Mouse (Mus musculus) limb, embryonic 12.5 days (tissue): ENCODE data around the gene Ier3. TPM values are rescaled to one million over a fixed set of nuclear protein-coding genes. Genes with fewer than 3 reads are reported as not detected.

Source experiments
- ATAC-seq: fragments of 200-750 bp; cut with Nextera tagmentation; 2 replicates; pipeline ENCODE4 v1.8.0; 2017; ENCODE audit warnings: low read depth, moderate TSS enrichment; ENCODE audit not compliant: insufficient number of reproducible peaks, insufficient read depth, low FRiP score, low TSS enrichment
- H3K27ac ChIP-seq: fragments of 300-500 bp; sonication (generic); 2 replicates; pipeline ENCODE4 v1.5.1; 2016; ENCODE audit warnings: mild to moderate bottlenecking, moderate library complexity
- H3K27me3 ChIP-seq: fragments of 300-500 bp; sonication (generic); 2 replicates; pipeline ENCODE4 v1.6.1; 2016; ENCODE audit warnings: mild to moderate bottlenecking, moderate library complexity
- H3K36me3 ChIP-seq: fragments of 300-500 bp; sonication (generic); 2 replicates; pipeline ENCODE4 v1.6.1; 2016; ENCODE audit warnings: mild to moderate bottlenecking, moderate library complexity
- H3K4me1 ChIP-seq: fragments of 300-500 bp; sonication (generic); replicated peaks from 2 replicates; pipeline ENCODE4 v1.6.1; 2016
- H3K4me2 ChIP-seq: fragments of 300-500 bp; sonication (generic); 2 replicates; pipeline ENCODE4 v1.6.1; 2016; ENCODE audit warnings: mild to moderate bottlenecking, moderate library complexity
- H3K4me3 ChIP-seq: fragments of 300-500 bp; sonication (generic); replicated peaks from 2 replicates; pipeline ENCODE4 v1.5.1; 2016; ENCODE audit warnings: mild to moderate bottlenecking
- H3K9ac ChIP-seq: fragments of 300-500 bp; sonication (generic); replicated peaks from 2 replicates; pipeline ENCODE4 v1.6.1; 2016; ENCODE audit warnings: mild to moderate bottlenecking, moderate library complexity
- H3K9me3 ChIP-seq: fragments of 300-500 bp; sonication (generic); 2 replicates; pipeline ENCODE4 v1.6.1; 2016; ENCODE audit warnings: mild to moderate bottlenecking, moderate library complexity
- WGBS: fragments of 180-500 bp; shearing (Covaris S2); methylation state at CpG from one replicate; pipeline ENCODE4 v1.1.7; 2016; 5-methylcytosine and 5-hydroxymethylcytosine counted together
- polyA plus RNA-seq: library from polyadenylated mRNA; unstranded; fragments of >200 nt; fragmentation: Nextera tagmentation; extraction: Ambion mirVana; gene quantifications from 2 replicates; pipeline ENCODE4 v1.2.1, GENCODE M21; 2016

Gene Ier3
- polyA plus RNA-seq, 1 experiment from 2014 or later = 9.9 TPM

- Histone ChIP-seq H3K4me3 (peak overlapping the region; percentile 64), H3K9me3 (no peaks in the 10 kb centered on the region), H3K27me3 (peaks cover 4% of the 10 kb centered on the region; the same call in 1 of the 2 replicates), H3K4me1 (peaks cover 24% of the 10 kb centered on the region), H3K27ac (peak overlapping the region; percentile 89; the same call in 1 of the 2 replicates), H3K9ac (peak overlapping the region; percentile 74; the same call in 1 of the 2 replicates), H3K36me3 (peaks cover 40% of the 10 kb centered on the region), H3K4me2 (peak overlapping the region; percentile 95)
- 30% methylated on average over 7 of the region's 7 CpGs for WGBS
- ATAC-seq = no peak
Measured at GRCm38 (mm10) chr17:35824402-35824801, 2.9 kb downstream of the Ier3 start.

GRCm38 (mm10) chr17:35825109-35825850, 3.8 kb downstream of the Ier3 start:
- Histone ChIP-seq H3K36me3 (peaks cover 43% of the 10 kb centered on the region), H3K9me3 (no peaks in the 10 kb centered on the region), H3K27me3 (peaks cover 4% of the 10 kb centered on the region; the same call in 1 of the 2 replicates), H3K4me3 (no peak overlapping the region), H3K4me1 (peaks cover 32% of the 10 kb centered on the region), H3K9ac (no peak overlapping the region), H3K27ac (no peak overlapping the region), H3K4me2 (no peak overlapping the region)
- ATAC-seq = no peak
- WGBS = 94% methylated on average over 13 of the region's 13 CpGs

DNA sequence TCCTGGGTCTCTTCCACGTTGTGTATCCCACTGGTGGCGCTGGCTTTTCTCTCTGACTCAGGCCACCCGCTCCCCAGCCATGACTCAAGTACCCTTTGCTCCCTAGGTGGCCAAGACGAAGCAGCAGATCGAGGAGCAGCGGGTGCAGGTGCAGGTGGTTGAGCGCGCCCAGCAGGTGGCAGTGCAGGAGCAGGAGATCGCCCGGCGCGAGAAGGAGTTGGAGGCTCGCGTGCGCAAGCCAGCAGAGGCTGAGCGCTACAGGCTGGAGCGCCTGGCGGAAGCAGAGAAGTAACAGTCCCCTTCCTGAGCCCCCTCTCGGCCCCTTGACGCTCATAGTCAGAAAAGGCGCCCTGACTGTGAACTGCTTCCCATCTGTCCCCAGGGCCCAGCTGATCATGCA, 8.3 kb downstream of the Ier3 start:
- ATAC-seq = peak; percentile 48
- H3K9me3 ChIP-seq = no peaks in the 10 kb centered on the region
- peaks cover 26% of the 10 kb centered on the region for H3K4me1 ChIP-seq
- WGBS = 1% methylated on average over 21 of the region's 21 CpGs
- H3K4me2 ChIP-seq = peak overlapping the region; percentile 45
- H3K27me3 ChIP-seq = no peaks in the 10 kb centered on the region
- 0 out of 2 replicates have a peak overlapping the region, but pooled peaks have one; percentile 27 for H3K9ac ChIP-seq
- peak overlapping the region; percentile 72 for H3K27ac ChIP-seq
- H3K36me3 ChIP-seq = peaks cover 82% of the 10 kb centered on the region
- peak overlapping the region; percentile 18 for H3K4me3 ChIP-seq

DNA sequence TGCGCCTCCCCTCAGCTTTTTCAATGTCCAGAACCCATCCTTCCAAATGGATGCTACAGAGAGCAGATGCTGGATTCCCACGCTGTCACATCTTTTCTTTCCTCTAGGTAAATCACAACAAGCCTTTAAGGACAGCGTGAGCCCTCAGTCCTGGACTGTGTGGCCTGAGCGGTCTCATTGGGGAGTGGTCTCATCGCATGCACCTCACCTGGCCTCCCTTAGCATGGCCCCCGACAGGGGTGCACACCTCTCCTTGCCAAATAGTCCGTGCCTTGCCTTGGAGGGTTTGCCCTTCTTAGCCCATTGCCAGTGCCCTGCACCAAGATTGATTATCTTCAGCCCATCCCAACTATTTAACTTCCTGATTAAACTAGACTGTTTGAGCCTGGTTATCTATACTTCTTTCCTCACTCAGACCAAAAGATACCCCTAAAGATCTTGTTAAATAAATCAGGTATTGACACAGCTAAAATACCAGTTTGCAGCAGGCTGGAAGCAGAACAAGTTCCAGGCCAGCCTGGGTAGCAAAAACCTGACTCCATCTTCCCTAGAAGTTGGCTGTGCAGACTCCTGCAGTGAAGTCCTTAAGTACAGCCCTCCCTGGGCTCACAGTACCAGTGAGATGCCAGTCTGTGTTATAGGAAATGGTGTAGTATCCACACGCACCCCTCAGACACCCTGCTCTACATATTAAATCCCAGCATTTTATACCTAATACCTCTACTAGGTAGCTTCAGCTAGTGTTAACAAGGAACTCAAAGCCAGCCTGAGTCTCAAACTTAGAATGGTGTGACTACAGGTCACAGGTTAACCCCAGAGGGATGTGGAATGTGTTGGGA, 11.1 kb downstream of the Ier3 start:
- Histone ChIP-seq H3K36me3 (peaks cover 76% of the 10 kb centered on the region), H3K4me1 (peaks cover 40% of the 10 kb centered on the region), H3K27me3 (no peaks in the 10 kb centered on the region), H3K4me2 (no peak overlapping the region), H3K9me3 (no peaks in the 10 kb centered on the region), H3K9ac (no peak overlapping the region), H3K4me3 (no peak overlapping the region; the same call in 1 of the 2 replicates), H3K27ac (0 out of 2 replicates have a peak overlapping the region, but pooled peaks have one; percentile 5)
- no peak for ATAC-seq
- 66% methylated on average over 8 of the region's 8 CpGs for WGBS

DNA sequence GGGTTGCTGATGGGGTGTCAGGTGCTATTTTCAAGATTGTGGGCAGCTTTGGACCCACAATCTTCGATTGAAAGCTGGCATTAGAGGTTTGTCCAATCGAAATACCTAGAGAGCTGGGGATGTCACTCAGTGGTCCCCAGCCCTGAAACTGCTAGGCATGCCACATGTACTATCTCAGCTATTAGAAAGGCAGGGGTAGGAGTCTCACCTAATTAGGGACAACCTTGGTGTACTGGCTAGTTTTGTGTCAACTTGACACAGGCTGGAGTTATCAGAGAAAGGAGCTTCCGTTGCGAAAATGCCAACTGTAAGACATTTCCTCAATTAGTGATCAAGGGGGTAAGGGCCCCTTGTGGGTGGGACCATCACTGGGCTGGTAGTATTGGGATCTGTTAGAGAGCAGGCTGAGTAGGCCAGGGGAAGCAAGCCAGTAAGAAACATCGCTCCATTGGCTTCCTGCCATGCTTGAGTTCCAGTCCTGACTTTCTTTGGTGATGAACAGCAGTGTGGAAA, 11.8 kb downstream of the Ier3 start:
- no peak for ATAC-seq
- H3K4me2 ChIP-seq = no peak overlapping the region
- H3K9ac ChIP-seq = no peak overlapping the region
- no peaks in the 10 kb centered on the region for H3K27me3 ChIP-seq
- no peaks in the 10 kb centered on the region for H3K9me3 ChIP-seq
- peaks cover 40% of the 10 kb centered on the region for H3K4me1 ChIP-seq
- H3K27ac ChIP-seq = no peak overlapping the region
- WGBS = 22% methylated on average over 5 of the region's 5 CpGs
- peaks cover 70% of the 10 kb centered on the region for H3K36me3 ChIP-seq
- H3K4me3 ChIP-seq = no peak overlapping the region

- Histone ChIP-seq H3K9ac (no peak overlapping the region), H3K27me3 (no peaks in the 10 kb centered on the region), H3K4me3 (no peak overlapping the region), H3K4me2 (peak overlapping the region; percentile 1), H3K4me1 (peaks cover 40% of the 10 kb centered on the region), H3K9me3 (no peaks in the 10 kb centered on the region), H3K27ac (no peak overlapping the region), H3K36me3 (peaks cover 66% of the 10 kb centered on the region)
- no peak for ATAC-seq
- WGBS = 60% methylated on average over 5 of the region's 5 CpGs
Measured at GRCm38 (mm10) chr17:35833894-35834293, 12.4 kb downstream of the Ier3 start.

DNA sequence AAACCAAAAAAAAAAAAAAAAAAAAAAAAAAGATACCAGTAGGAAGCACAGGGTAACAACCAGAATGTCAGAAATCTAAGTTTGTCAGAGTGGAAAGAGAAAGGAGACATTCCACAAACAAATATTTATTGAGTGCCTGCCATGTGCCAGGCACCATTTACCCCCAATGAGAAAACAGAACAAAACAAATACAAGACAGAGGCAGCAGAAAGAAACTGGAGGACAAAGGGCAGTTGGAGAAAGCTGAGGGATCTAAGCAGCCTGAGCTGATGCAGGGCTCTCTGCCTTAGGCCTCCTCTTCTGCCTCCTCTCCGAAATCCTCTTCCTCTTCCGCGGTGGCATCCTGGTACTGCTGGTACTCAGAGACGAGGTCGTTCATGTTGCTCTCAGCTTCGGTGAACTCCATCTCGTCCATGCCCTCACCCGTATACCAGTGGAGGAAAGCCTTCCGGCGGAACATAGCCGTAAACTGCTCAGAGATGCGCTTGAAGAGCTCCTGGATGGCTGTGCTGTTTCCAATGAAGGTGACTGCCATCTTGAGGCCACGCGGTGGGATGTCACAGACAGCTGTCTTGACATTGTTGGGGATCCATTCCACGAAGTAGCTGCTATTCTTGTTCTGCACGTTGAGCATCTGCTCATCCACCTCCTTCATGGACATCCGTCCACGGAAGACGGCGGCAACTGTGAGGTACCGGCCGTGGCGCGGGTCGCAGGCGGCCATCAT, 13.4 kb downstream of the Ier3 start:
- no peaks in the 10 kb centered on the region for H3K9me3 ChIP-seq
- WGBS = 81% methylated on average over 26 of the region's 26 CpGs
- peaks cover 41% of the 10 kb centered on the region for H3K4me1 ChIP-seq
- H3K36me3 ChIP-seq = peaks cover 66% of the 10 kb centered on the region
- H3K27me3 ChIP-seq = no peaks in the 10 kb centered on the region
- peak overlapping the region; percentile 74 for H3K4me2 ChIP-seq
- 0 out of 2 replicates have a peak overlapping the region, but pooled peaks have one; percentile 41 for H3K27ac ChIP-seq
- H3K9ac ChIP-seq = peak overlapping the region; percentile 52
- no peak for ATAC-seq
- H3K4me3 ChIP-seq = peak overlapping the region; percentile 81

GRCm38 (mm10) chr17:35835424-35836140, 14.1 kb downstream of the Ier3 start:
- 83% methylated on average over 26 of the region's 26 CpGs for WGBS
- H3K4me1 ChIP-seq = peaks cover 34% of the 10 kb centered on the region
- H3K9ac ChIP-seq = peak overlapping the region; percentile 96
- peaks cover 59% of the 10 kb centered on the region for H3K36me3 ChIP-seq
- no peaks in the 10 kb centered on the region for H3K27me3 ChIP-seq
- peak overlapping the region; percentile 81 for H3K4me3 ChIP-seq
- H3K9me3 ChIP-seq = no peaks in the 10 kb centered on the region
- H3K4me2 ChIP-seq = peak overlapping the region; percentile 74
- H3K27ac ChIP-seq = 0 out of 2 replicates have a peak overlapping the region, but pooled peaks have one; percentile 41
- no peak for ATAC-seq

GRCm38 (mm10) chr17:35836178-35836965, 14.9 kb downstream of the Ier3 start:
- Histone ChIP-seq H3K4me2 (peak overlapping the region; percentile 74), H3K36me3 (peaks cover 53% of the 10 kb centered on the region), H3K9me3 (no peaks in the 10 kb centered on the region), H3K4me1 (peaks cover 31% of the 10 kb centered on the region), H3K27me3 (no peaks in the 10 kb centered on the region), H3K9ac (peak overlapping the region; percentile 96), H3K4me3 (peak overlapping the region; percentile 81), H3K27ac (peak overlapping the region; percentile 99)
- 8% methylated on average over 24 of the region's 24 CpGs for WGBS
- ATAC-seq = no peak
